Mouse (Mus musculus): ENCODE data around the gene Kcnh3.

DNA sequence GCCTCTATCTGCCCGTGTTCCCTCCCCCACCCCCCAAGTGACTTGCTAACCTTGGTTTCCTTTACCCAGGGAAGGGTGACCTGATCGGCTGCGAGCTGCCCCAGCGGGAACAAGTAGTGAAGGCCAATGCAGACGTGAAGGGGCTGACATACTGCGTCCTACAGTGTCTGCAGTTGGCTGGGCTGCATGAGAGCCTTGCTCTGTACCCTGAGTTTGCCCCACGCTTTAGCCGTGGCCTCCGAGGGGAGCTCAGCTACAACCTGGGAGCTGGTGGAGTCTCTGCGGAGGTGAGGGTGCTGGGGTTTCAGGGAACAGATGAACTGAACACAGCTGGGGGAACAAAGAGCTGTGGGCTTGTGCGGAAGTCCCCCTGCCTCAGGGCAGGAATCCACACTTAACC, 13.3 kb downstream of the Kcnh3 start:
- TF ChIP-seq CTCF (IDR thresholded peaks at IDR 0.05; ENCODE audit: extremely low read depth, insufficient read length, insufficient replicate concordance, low read depth, low read length) (no peak), POLR2A (IDR thresholded peaks at IDR 0.05; ENCODE audit: low read depth, low read length) (no peak)
